Mouse (Mus musculus): ENCODE data around the gene Prpf3.

The Prpf3 gene

DNA sequence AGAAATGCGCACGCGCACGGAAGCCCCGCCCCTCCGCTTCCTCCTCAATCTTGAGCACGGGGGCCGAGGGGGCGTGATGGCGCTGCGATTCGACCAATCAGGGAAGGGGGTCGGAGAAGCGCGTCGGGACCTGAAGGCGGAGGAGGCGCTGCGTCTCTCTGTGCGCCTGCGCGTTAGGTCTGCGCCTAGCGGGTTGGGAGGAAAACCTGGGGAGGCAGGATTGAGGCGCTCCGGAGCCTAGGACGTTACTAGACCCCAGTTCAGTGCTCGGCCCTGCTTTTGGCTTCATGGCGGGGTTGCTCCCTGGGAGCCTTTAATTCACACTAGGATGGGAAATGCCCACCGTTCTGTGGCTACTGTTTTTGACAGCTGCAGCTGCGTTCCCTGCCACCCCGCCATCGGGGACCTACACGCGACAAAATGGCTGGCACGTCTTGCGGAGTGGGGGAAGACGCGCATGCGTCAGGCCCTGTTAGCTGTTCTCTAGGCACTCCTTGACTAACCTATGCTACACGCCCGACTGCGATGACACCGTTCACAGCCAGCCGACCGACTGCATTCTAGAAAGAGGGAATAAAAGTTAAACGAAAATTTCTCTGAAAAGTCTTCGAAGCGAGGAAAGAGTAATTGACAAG lies 36.2 kb downstream of the Prpf3 start:
- WGBS, result under 1% methylated on average over 49 of the region's 49 CpGs

DNA sequence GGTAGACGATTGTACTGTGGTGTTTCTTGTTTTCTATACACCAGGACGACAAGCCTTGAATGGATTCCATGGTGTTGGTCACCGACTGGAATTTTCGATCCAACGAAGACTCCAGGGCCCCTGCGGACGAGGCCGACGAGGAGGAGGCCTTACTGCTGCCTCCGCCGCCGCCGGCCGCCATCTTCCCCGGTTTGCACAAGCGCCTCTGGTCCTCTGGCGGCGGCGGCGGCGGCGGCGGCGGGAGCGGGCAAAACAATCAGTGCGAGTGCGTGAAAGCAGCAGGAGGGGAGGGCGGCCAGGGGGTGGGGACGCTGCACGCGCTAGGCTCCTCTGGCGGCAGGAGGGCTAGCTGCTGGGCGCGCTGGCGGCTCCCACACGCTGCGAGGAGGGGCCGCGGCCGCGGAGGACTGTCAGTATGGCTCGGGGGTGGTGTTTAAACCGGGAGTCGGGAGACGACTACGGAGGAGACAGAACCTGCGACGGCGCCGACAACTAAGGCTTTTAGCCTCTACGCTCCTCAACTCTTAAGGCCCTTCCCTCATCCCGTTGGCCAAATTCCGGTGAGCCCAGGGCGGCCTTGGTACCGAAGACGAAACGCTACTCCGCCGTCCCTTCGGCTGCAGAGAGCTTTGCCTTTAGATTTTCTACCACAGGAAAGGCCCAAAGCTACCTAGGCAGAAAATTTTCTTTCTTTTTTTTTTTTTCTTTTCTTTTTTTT lies 37.0 kb downstream of the Prpf3 start, which contains the start of gene Rprd2:
Gene Rprd2 (minus strand): TSS at position 293 of the 718 bp plus-strand sequence.
- under 1% methylated on average over 60 of the region's 60 CpGs for WGBS

DNA sequence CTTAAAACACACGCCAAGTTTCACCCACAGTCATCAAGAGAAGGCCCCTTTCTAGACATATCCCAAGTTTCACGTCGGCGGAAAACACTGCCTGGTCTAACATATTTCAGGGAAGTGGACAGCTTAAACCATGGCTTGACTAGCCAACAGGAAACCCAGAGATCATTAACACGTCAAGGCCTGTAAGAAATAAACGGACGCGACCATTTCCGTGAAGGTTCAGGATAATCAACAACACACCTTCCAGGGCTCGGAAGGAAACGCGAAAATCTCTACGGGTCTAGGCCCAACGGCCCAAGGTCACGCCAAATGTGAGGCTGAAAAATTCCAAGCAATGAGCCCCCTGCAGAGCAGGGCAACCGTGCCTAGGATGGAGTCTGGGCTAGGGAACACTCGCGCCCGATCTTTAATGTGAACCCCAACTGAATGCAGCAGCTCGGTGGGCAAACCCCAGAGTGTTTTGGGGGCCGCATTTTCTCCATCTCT lies 37.6 kb downstream of the Prpf3 start:
- WGBS, result 0% methylated on average over 21 of the region's 21 CpGs

DNA sequence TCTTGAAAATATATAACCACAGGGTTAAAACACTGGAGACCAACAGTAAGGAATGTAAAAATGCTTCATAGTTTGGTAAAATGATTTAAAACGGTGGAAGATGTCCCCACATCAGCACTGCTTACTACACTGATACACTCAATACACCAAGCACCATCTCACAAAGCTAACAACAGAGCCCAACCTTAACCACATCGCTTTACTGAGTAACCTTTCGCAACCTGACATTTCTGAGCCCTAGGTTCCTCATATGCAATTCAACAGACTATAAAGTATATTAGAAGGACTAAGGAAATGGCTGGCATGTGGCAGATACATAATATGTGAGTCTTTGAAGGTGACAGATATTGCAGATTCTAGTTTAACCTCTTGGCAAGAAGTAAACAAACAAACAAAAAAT lies 39.0 kb downstream of the Prpf3 start:
- 66% methylated on average over 3 of the region's 3 CpGs for WGBS

DNA sequence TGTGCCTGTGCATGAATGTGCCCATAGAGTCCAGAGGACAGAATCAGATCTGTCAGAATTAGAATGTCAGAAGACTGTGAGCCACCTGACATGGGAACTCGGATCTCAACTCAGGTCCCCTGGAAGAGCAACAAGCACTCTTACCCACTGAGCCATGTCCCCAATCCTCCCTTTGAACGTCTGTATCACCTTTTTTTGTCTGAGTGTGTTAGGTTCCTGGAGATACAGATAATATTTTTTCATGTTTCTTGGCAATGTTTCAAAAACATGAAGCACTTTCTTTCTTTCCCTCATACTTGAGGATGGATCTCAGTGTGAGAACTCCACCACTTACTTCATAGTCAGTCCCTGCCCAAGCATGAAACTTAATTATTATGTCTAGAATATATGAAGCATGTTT lies 47.3 kb downstream of the Prpf3 start:
- 53% methylated on average over 2 of the region's 2 CpGs for WGBS

DNA sequence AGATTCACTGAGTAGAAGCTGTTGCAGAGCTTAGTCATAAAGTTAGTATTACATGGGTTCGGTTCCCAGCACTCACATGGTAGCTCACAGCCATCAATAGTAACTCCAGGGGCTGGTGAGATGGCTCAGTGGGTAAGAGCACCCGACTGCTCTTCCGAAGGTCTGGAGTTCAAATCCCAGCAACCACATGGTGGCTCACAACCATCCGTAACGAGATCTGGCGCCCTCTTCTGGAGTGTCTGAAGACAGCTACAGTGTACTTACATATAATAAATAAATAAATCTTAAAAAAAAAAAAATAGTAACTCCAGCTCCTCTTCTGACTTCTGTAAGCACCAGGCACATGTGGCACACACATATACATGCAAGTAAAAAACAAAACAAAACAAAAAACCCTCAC lies 48.1 kb downstream of the Prpf3 start:
- WGBS, result 86% methylated on average over 6 of the region's 6 CpGs

DNA sequence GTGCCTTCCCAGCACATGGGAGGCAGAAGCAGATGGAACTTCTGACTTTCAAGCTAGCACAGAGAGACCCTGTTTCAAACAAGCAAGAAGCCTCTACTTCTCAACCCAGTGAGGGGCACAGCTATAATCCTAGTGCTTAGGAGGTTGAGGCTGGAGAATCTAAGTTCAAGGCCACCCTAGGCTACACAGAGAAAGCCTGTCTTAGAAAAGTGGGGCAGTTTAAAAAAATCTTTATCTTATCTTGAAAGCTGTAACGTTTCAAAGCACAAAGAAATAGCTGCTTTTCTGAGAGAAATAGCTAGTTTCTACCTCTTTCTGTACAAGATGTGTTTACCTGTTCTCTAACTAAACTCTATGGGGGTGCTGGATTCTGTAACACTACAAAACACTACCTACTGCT lies 49.0 kb downstream of the Prpf3 start:
- 45% methylated on average over 1 of the region's 1 CpGs for WGBS

DNA sequence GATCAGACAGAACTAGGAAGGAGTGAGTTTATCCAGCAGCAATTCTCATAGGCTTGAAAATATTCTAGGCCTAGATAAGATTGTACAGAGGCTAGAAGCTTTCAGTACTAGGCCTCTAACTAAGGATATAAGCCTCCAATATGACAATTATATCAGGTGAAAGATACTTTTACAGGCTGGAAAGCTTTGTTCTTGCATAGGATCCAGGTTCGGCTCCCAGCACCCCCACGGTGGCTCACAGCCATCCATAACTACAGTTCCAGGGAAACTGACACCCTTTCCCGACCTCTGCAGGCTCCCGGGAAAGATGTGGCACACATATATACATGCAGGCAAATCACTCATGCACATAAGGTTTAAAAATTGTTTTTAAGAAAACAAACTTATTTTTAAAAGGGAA lies 51.8 kb downstream of the Prpf3 start:
- 97% methylated on average over 4 of the region's 4 CpGs for WGBS

DNA sequence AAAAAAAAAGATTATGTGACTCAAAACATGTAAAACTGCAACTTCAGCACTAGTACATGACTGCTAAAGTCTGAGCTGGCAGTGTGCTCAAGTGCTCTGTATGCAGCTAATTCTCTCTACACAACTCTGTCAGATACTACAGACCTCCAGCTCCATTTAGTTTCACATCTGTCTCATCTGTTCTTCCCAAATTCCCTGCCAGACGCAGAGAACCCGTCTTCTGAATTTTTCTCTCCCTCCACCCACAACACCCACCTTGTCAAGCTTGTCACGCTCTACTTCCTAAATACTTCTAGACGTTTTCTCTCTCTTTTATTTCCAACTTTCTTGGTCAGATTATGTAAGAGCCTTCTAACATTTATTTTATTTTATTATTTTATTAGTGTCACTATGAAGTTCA lies 56.9 kb downstream of the Prpf3 start:
- 41% methylated on average over 4 of the region's 4 CpGs for WGBS

DNA sequence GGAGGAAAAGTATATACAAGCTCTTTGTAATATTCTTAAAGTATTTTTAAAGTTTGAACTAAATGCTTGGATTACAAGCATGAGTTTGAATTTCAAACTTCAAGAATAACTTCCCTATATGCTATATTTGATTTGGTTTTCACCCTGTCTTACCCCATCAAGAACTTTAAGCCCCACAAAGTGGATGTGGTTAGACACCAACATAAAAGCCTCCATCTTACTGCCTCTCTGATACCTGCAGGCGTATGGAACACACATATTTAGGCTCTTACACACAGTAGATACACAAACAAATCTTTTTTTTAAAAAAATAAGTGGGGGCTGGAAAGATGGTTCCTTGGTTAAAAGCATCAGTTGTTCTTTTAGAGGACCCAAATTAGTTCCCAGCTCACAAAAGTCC lies 61.4 kb downstream of the Prpf3 start:
- 84% methylated on average over 1 of the region's 1 CpGs for WGBS

DNA sequence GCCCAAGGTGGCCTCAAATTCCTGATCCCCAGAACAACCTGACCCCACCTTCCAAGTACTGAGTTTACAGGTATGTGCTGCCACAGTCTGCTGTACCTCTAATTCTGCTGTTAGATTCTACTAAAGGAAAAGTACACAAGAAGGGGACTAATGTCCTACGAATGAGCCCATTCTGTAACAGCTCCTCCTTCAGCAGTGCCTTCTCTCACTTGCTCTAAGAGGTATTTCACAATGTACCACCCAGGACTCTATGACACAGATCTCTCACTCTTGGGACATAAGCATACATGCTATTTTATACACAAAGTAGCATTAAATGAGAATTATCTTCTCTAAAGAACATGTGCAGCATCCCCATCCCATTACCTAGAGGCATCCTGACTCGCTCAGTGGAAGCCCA lies 62.0 kb downstream of the Prpf3 start:
- 80% methylated on average over 2 of the region's 2 CpGs for WGBS

DNA sequence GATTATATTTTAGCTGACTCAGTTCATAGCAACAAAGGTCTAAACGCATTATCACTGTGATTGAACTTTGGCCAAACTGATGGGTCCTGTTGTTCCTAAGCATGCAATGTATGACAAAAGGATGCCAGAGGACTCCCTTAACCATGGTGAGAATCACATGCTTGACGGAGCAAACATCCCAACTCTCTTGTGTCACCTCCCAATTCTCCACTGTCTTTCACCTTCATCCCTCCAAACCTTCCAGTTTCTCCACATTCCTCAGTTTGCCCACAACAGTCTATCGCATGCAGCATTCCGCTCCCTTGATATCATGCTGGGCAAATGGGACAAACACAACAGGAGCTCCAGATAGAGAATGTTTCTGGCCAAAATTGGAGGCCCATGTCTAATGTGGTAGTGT lies 70.2 kb downstream of the Prpf3 start:
- WGBS, result 94% methylated on average over 4 of the region's 4 CpGs

All from cerebral cortex, adult 2 months (tissue).